Mouse (Mus musculus): Measurements from ENCODE around the gene Dapp1.
"Not testable (repeated sequence)": the region's sequence is repeated elsewhere in the genome, so short reads cannot be mapped to it uniquely, and the experiment has no call there.

The Dapp1 gene

DNA sequence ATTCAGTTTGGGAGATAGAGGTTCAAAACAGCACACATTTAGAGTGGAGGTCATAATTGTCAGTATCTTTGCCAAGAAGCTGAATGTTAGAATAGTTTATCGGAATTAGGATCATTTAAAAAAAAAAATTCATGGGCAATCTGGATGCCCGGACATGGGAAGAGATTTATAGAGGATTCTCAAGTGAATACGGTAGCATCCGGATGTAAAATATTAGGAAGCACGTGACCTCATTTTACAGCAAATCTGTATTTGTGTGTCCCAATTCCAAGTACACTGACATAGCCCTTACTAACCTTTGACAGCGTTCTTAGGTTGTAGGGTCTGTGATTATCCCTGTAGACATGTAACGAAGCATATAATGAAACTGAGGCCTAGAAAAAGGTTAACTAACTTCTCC lies 61.9 kb downstream of the Dapp1 start:
- in situ Hi-C loops (cut with MboI), result no loop called here

GRCm38 (mm10) chr3:137918932-137919311 lies 62.4 kb downstream of the Dapp1 start:
- in situ Hi-C loops (cut with MboI), result no loop called here

GRCm38 (mm10) chr3:137918172-137918931 lies 63.0 kb downstream of the Dapp1 start, which contains the start of gene Lamtor3:
Gene Lamtor3, plus strand, starts transcription at chr3:137918506.
- in situ Hi-C loops (cut with MboI), result no loop called here

DNA sequence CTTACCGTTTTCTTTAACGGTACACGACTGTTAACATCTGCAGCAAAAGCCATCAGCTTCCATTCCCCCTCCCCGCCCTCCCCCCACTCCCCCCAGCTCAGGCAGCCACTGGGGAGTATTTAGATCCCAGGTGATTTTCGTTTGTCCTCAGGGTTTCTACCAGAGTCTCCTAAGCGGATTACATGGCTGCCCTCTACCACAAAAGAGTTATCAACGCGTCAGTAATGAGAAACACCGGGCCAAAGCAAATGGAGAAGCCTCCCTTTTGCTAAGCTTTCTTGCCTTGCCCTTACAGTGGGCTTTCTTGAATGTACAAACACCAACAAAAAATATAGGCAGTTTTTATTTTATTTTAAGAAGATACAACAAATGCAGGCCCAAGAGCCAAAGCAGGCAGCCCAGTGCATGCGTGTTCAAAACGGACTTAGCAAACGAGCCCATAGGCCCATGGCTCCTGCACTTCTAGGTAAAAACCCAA lies 63.6 kb downstream of the Dapp1 start:
- in situ Hi-C loops (cut with MboI), result no loop called here

DNA sequence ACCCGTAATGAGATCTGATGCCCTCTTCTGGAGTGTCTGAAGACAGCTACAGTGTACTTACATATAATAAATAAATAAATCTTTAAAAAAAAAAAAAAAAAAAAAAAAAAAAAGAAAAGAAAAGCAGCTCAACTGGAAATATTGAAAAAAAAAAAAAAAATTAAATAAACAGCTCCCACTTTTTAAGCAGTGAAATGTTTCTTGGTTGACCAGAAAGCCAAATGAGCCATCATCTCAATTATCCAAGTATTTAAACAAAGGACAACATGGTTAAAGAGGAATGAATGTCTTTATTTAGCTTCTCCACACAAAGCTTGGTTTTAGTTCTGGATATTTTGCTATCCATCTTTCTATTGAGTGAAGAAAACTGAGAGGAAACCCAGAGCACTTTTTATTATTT lies 66.8 kb downstream of the Dapp1 start:
- in situ Hi-C loops (cut with MboI), result not testable (repeated sequence)

DNA sequence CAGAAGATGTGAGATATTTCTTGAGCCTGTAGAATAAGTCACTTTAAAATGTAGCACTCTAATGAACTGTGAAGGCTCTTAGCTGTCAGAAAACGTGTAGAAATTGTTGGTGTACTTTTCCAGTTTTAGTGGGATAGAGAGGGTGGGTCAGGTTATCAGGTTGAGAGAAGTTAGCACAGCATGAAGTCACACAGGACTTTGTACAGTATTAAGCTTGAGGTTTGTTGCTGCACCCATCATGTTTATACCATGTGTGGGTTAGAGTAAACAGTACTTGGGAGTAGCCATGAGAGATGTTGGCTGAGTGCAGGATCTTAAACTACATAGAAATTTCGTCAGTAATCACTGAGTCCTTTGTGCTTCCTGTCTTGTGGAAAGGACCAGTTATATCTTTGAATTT lies 68.3 kb downstream of the Dapp1 start:
- in situ Hi-C loops (cut with MboI), result no loop called here

DNA sequence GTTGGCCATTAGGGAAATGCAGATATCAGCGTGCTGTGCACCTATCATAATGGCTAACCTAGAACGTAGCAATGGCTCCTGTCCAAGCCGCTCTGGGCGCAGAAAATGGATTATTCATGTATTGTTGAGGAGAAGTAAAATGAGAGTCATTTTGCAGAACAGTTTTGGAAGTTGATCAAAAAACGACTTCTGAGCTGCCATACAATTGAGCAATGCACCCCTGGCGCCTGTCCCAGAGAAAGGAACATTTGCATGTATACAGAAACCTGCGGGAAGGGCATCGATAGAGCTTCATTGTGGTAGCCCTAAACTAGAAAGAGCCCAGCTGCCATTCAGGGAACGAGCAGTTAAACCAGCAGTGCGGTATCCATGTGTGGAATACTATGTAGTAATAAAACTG lies 81.2 kb downstream of the Dapp1 start:
- in situ Hi-C loops (cut with MboI), result no loop called here

GRCm38 (mm10) chr3:137897685-137898084 lies 83.7 kb downstream of the Dapp1 start:
- in situ Hi-C loops (cut with MboI), result no loop called here

- in situ Hi-C loops (cut with MboI), result no loop called here
Observed at GRCm38 (mm10) chr3:137896867-137897266, 84.5 kb downstream of the Dapp1 start.

DNA sequence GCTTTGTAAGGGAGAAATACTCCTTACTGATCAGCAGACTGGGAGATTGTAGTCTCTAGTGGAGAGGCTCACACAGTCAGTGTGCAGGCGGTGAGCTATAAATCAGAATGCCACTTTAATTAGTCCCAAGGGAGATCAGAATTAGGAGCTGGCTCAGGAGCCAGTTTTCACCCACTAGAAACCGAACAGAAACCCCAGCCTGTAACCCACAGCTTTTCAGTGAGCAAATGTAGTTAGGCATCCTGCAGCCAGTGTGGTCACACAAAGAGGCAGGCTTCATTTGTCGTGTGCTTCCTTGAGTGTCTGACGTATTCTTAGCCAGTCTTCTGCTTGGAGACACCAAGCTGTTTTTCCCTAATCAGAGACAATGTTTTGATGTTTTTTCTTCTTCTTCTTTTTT lies 85.0 kb downstream of the Dapp1 start:
- in situ Hi-C loops (cut with MboI), result no loop called here

- in situ Hi-C loops (cut with MboI), result no loop called here
Observed at GRCm38 (mm10) chr3:137895196-137895595, 86.1 kb downstream of the Dapp1 start.

GRCm38 (mm10) chr3:137893789-137894188 lies 87.6 kb downstream of the Dapp1 start:
- in situ Hi-C loops (cut with MboI), result no loop called here

- in situ Hi-C loops (cut with MboI), result no loop called here
Observed at GRCm38 (mm10) chr3:137892118-137892517, 89.2 kb downstream of the Dapp1 start.

DNA sequence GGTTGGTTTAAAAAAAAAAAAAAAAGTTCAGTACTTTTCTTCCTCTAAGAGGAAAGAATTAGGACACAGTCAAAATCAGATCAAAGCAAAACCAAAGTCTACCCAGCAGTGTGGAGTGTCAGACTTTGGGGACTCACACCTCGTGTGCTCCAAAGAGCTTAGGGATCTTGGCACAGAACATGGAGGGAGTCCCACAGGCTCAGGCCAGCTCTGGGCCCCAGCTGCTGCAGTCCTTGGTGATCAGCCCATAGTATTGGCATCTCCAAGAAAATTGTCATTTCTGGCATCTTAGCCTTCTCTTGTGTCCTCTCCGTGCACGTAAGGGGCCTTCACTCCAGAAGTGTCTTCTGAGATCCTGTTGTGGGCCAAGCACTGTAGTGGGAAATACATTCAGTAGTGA lies 90.3 kb downstream of the Dapp1 start:
- in situ Hi-C loops (cut with MboI), result no loop called here

- in situ Hi-C loops (cut with MboI), result no loop called here
Observed at GRCm38 (mm10) chr3:137887961-137888360, 93.4 kb downstream of the Dapp1 start.

DNA sequence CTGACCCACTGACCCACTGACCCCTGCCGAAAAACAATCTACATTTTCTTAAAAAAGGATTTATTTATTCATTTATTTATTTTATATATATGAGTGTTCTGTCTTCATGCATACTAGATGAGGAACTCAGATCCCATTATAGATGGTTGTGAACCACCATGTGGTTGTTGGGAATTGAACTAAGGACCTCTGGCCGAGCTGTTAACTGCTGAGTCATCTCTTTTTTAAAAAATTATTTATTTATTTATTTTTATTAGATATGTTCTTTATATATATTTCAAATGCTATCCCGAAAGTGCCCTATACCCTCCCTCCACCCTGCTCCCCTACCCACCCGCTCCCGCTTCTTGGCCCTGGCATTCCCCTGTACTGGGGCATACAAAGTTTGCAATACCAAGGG lies 100.3 kb downstream of the Dapp1 start:
- in situ Hi-C loops (cut with MboI), result no loop called here
